Mouse (Mus musculus) megakaryocyte, adult 5-6 weeks (primary cell): Measurements from ENCODE around the gene Thumpd2. TPM values are rescaled to one million over a fixed set of nuclear protein-coding genes. Genes with fewer than 3 reads are reported as not detected.

Experiments used
- ATAC-seq: 2 replicates; pipeline ENCODE4 v1.8.0; 2016; ENCODE audit warnings: mild to moderate bottlenecking, inconsistent platforms; ENCODE audit not compliant: poor library complexity, severe bottlenecking
- total RNA-seq, 2 experiments: library from RNA; stranded (forward) in 1 of 2; stranded (reverse) in 1 of 2; fragments of 153-499, 151-499 nt in 1 of 2; fragments of 221-1000, 200-1000 nt in 1 of 2; gene quantifications; 2 replicates each; pipeline versions ENCODE4 v1.2.3 to v1.2.4; 2015 to 2017

Thumpd2 gene
- total RNA-seq, 2 experiments from 2014 or later = 2.1 to 6.4 TPM

GRCm38 (mm10) chr17:81035354-81035753 is 29.5 kb downstream of the Thumpd2 start:
- ATAC-seq = no peak

GRCm38 (mm10) chr17:81032957-81033356 is 31.9 kb downstream of the Thumpd2 start:
- ATAC-seq = peak; percentile 30; the same call in 1 of the 2 replicates

GRCm38 (mm10) chr17:81031830-81032442 is 32.9 kb downstream of the Thumpd2 start:
- peak; percentile 55 for ATAC-seq

- no peak for ATAC-seq
Measured at GRCm38 (mm10) chr17:81027331-81027730, 37.6 kb downstream of the Thumpd2 start.

- ATAC-seq = no peak
Measured at GRCm38 (mm10) chr17:81017132-81017531, 47.8 kb downstream of the Thumpd2 start.

GRCm38 (mm10) chr17:81015814-81016447 is 49.0 kb downstream of the Thumpd2 start:
- ATAC-seq = peak; percentile 73

GRCm38 (mm10) chr17:81010844-81011685 is 53.8 kb downstream of the Thumpd2 start:
- no peak for ATAC-seq

- no peak for ATAC-seq
Measured at GRCm38 (mm10) chr17:81010199-81010598, 54.7 kb downstream of the Thumpd2 start.

GRCm38 (mm10) chr17:81009112-81009511 is 55.8 kb downstream of the Thumpd2 start:
- no peak for ATAC-seq

GRCm38 (mm10) chr17:81005292-81005691 is 59.6 kb downstream of the Thumpd2 start:
- ATAC-seq = no peak

GRCm38 (mm10) chr17:81004454-81004853 is 60.4 kb downstream of the Thumpd2 start:
- no peak for ATAC-seq

- no peak for ATAC-seq
Measured at GRCm38 (mm10) chr17:81002130-81002529, 62.8 kb downstream of the Thumpd2 start.

GRCm38 (mm10) chr17:81001647-81002046 is 63.2 kb downstream of the Thumpd2 start:
- no peak for ATAC-seq

- ATAC-seq = no peak
Measured at GRCm38 (mm10) chr17:81001010-81001409, 63.9 kb downstream of the Thumpd2 start.

- no peak for ATAC-seq
Measured at GRCm38 (mm10) chr17:80998958-80999357, 65.9 kb downstream of the Thumpd2 start.

- no peak for ATAC-seq
Measured at GRCm38 (mm10) chr17:80997226-80997625, 67.7 kb downstream of the Thumpd2 start.

GRCm38 (mm10) chr17:80991535-80992127 is 73.3 kb downstream of the Thumpd2 start:
- no peak for ATAC-seq

- no peak for ATAC-seq
Measured at GRCm38 (mm10) chr17:80982976-80983375, 81.9 kb downstream of the Thumpd2 start.

GRCm38 (mm10) chr17:80982412-80982787 is 82.5 kb downstream of the Thumpd2 start:
- peak; percentile 83 for ATAC-seq

- no peak for ATAC-seq
Measured at GRCm38 (mm10) chr17:80981721-80982411, 83.0 kb downstream of the Thumpd2 start.

- no peak for ATAC-seq
Measured at GRCm38 (mm10) chr17:80980096-80980495, 84.8 kb downstream of the Thumpd2 start.
